Mouse (Mus musculus): ENCODE results near the gene Glg1.

DNA sequence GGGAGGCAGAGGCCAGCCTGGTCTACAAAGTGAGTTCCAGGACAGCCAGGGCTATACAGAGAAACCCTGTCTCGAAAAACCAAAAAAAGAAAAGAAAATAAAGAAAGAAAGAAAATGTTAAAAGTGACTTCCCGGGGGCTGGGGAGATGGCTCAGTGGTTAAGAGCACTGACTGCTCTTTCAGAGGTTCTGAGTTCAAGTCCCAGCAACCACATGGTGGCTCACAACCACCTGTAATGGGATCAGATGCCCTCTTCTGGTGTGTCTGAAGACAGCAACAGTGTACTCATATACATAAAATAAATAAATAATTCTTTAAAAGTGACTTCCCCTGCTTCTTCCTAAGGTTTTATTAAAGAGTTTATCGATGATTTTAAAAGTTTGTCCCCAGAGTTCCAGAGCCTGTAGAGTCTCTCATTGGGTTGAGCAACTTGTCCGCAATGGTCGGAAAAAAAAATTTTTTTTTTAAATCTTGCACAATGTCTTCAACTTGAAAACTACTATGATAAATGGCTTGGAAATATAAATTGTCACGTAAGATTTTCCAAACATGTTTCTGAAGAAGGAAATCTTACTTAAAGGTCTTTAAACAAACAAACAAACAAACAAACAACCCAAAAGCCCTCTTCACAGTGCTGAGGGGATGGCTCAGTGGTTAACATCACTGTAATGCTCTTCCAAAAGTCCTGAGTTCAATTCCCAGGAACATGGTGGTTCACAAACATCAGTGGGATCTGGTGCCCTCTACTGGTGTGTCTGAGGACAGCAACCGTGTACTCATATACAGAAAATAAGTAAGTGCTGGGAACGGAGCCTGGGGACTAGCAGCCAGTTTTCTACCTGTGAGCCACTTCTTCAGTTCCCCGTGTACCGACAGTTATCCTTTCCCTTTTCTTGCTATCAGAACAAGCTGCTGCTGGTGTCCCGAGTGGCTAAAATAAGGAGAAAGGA, 41.9 kb upstream of the Glg1 start:
- peak; percentile 15; the same call in 1 of the 2 replicates for TF ChIP-seq CTCF (IDR thresholded peaks at IDR 0.05; ENCODE audit: extremely low read depth, insufficient read depth, low read length)
- no peak for TF ChIP-seq POLR2A (IDR thresholded peaks at IDR 0.05; ENCODE audit: extremely low read depth, insufficient read depth, low read length)
